In genomic region chr9:70914659-70915355, GRCm38 (mm10) we compare ENCODE assay signal across 12 mouse cellular contexts. TPM values are rescaled to one million over a fixed set of nuclear protein-coding genes. Genes with fewer than 3 reads are reported as not detected.
DNase-seq lines count a peak whose midpoint lies in the region; ATAC-seq and TF ChIP-seq lines count a peak whose summit lies in the region.
"Had no signal": no experiment of that assay in that cellular context is flagged by ENCODE, and none has a peak within 500 bp of the region (broad histone marks: within the 10 kb centered on the region; RNA-seq: fewer than 3 reads in every experiment).

No protein-coding gene starts in this region.

- H3K9me3 ChIP-seq in erythroblast, embryonic 14.5 days (ENCODE audit: control insufficient read depth, low read length) = no peaks in the 10 kb centered on the region
- H3K9me3 ChIP-seq: heart, embryonic 15.5 days; limb, embryonic 13.5 days; neural tube, embryonic 15.5 days had no signal

- H3K27me3 ChIP-seq in erythroblast, embryonic 14.5 days (ENCODE audit: control insufficient read depth) = no peaks in the 10 kb centered on the region; the same call in none of the 2 replicates
- H3K27me3 ChIP-seq: heart, embryonic 15.5 days; limb, embryonic 13.5 days; neural tube, embryonic 15.5 days had no signal

- peak; percentile 19; the same call in 1 of the 2 replicates for TF ChIP-seq CTCF in gastrocnemius, adult 2 months (IDR thresholded peaks at IDR 0.05)
- TF ChIP-seq CTCF in layer of hippocampus, adult 2 months (conservative IDR thresholded peaks at IDR 0.05) = peak; percentile 50

- no peak overlapping the region for H3K27ac ChIP-seq in gastrocnemius, adult 2 months
- H3K27ac ChIP-seq in layer of hippocampus, adult 2 months = no peak overlapping the region
- H3K27ac ChIP-seq: heart, embryonic 15.5 days; limb, embryonic 13.5 days; neural tube, embryonic 15.5 days had no signal

- peak; percentile 47 for ATAC-seq in megakaryocyte-erythroid progenitor cell, adult 5-6 weeks (replicated peaks; ENCODE audit: low FRiP score, low TSS enrichment, poor library complexity, severe bottlenecking)

- H3K4me3 ChIP-seq in gastrocnemius, adult 2 months = no peak overlapping the region
- no peak overlapping the region for H3K4me3 ChIP-seq in layer of hippocampus, adult 2 months
- peak overlapping the region; percentile 20 for H3K4me3 ChIP-seq in erythroblast, embryonic 14.5 days (replicated peaks)
- H3K4me3 ChIP-seq: heart, embryonic 15.5 days; limb, embryonic 13.5 days; neural tube, embryonic 15.5 days had no signal

- peaks cover 8% of the 10 kb centered on the region for H3K36me3 ChIP-seq in erythroblast, embryonic 14.5 days (ENCODE audit: control insufficient read depth)
- H3K36me3 ChIP-seq: heart, embryonic 15.5 days; limb, embryonic 13.5 days; neural tube, embryonic 15.5 days had no signal

- no peak for DNase-seq in gastrocnemius, adult 2 months
- DNase-seq in gastrocnemius, postnatal 4 days (ENCODE audit: low spot score in 2 of 2) = no peak
- DNase-seq in layer of hippocampus, adult 2 months (ENCODE audit: low spot score in 2 of 2) = no peak
- DNase-seq in layer of hippocampus, postnatal 14 days (ENCODE audit: low spot score in 2 of 2) = no peak
- DNase-seq in cerebellum, adult 8-10 months = no peak
- DNase-seq in yolk sac, embryonic 10.5 days (ENCODE audit: low spot score) = no peak
- DNase-seq: adrenal gland, postnatal 25 days had no signal

- intact Hi-C loops in gastrocnemius, adult 2 months (cut with DNase I) = no loop called here

- H3K4me1 ChIP-seq in erythroblast, embryonic 14.5 days (ENCODE audit: control insufficient read depth) = peaks cover 85% of the 10 kb centered on the region
- H3K4me1 ChIP-seq: limb, embryonic 13.5 days had no signal

RNA-seq across cellular contexts. Expression of gene Lipc, which starts 37.2 kb away (rescaled TPM):
- total RNA-seq in gastrocnemius, adult 2 months (2021) = not detected
- total RNA-seq in gastrocnemius, postnatal 4 days (2021) = 1 to 10 TPM in 1 of 2 experiments, under 1 TPM in 1; 0.15 to 1.2 TPM
- total RNA-seq in layer of hippocampus, adult 2 months (2021) = under 1 TPM; 0.20 to 0.39 TPM
- 1 to 10 TPM in 1 of 2 experiments, under 1 TPM in 1; 0.45 to 1.1 TPM for total RNA-seq in layer of hippocampus, postnatal 14 days (2021)
- polyA plus RNA-seq in erythroblast, embryonic 14.5 days (2012) = 0.02 TPM in 1 of 2 replicates, not detected in the other
- 0.22 TPM in 1 of 2 replicates, not detected in the other for total RNA-seq in megakaryocyte-erythroid progenitor cell, adult 5-6 weeks (2014; fragmentation: Nextera tagmentation)
- total RNA-seq in megakaryocyte-erythroid progenitor cell, adult 5-6 weeks (2017) = not detected in 2 replicates
- total RNA-seq: adrenal gland, postnatal 25 days had no signal
- polyA plus RNA-seq: limb, embryonic 13.5 days had no signal
